Mouse (Mus musculus) urinary bladder, postnatal 14 days (tissue): ENCODE results near the gene Neurod2.
A peak's percentile ranks its signal among the peaks of the same experiment; 100 is the strongest.

Experiments used
- DNase-seq: peaks from one replicate; pipeline ENCODE4 v3.0.0; 2021; ENCODE audit warnings: low spot score

Gene Neurod2

DNA sequence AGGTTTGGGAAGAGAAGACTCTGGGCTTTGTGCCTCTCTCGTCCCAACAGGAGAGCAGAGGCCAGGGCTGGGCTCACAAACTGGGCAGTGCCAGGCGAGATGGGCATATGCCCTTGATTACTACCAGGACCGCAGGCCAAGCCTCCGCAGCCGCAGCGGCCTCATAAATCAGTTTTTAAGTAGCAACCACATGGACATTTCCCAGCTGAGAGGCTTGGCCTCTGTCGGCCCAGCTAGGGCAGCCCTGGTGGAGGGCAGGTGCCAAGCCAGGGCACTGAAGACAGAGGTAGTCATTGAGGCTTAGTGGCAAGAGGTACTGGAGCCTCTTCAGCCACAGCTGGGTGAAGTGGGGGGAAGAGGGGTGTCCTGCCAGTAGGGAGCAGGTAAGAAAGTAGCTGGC, 12.0 kb downstream of the Neurod2 start:
- DNase-seq, result no peak

DNA sequence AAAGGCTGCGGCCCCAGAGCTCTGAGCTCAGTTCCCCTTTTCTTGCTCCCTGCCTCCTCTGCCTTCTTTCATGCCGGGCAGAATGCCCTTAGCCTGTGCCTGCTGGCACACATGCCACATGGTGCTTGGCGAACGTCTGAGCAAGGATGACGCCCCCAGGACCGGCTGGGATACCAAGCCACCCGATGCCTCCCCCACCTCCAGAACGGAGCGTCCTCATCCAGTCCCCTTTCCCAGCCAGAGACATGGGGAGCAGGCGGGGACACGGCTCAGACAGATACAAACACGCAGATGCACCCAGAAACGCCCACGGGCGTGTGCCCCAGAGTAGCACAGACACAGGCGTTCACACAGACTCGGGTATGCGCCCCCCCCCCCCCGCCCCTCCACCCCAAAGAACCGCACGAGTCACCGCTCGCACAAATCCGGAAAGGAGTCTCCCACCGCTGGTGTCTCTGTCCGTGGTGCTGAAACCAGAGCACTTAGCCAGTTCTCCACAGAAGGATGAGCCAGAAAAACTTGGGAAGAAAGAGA, 15.6 kb downstream of the Neurod2 start:
- DNase-seq, result peak; percentile 70

DNA sequence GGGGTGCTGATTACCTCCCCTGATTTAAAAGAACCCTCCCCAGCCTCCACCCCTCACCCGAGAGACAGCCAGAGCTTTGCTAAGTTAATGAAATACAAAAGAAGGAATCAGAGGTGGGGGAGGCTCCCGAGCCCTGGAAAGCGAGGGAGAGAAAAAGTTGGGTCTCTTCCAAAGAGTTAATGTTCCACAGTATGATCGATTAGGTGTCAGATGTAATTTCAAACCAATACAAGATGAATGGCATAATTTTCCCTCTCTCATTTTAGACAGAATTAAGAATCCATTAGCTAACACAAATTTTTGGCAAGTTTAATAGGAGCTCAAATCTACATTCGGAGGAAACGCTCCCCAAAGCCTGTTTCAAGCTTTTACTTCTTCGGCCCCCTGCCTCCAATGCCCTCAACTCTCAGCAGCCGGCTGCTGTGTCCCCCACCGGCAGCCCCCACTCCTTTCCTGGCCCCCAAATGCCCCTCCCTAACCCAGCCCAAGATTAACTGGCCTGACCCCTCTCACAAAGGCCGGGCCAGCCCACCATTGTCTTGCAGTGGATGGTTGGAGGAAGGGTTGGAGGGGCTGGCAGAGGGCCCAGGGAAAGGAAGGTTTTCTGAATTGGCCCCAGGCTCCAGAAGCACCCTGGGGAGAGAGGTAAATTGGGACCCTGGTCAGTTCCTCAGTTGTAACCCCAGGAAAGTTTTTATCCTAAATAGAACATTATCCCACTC, 30.8 kb downstream of the Neurod2 start:
- DNase-seq, result no peak

DNA sequence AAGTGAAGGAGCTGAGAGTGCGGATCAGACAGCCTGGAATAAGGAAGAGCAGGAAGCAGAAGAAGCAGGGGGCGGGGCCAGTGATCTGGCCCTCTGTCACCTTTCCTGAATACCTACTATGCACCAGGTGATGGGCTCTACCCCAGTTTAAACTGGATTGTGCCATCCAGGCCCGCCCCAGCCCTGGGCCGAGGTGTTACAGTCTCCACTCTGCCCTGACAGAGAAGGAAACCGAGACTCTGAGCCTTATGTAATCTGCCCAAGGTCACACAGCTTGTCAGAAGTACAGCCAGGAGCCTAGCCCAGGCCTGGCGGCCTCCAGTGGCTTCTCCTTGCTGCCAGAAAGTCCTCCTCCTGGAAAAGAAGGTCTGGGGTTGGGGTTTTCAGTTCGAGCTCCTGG, 31.7 kb downstream of the Neurod2 start:
- no peak for DNase-seq

DNA sequence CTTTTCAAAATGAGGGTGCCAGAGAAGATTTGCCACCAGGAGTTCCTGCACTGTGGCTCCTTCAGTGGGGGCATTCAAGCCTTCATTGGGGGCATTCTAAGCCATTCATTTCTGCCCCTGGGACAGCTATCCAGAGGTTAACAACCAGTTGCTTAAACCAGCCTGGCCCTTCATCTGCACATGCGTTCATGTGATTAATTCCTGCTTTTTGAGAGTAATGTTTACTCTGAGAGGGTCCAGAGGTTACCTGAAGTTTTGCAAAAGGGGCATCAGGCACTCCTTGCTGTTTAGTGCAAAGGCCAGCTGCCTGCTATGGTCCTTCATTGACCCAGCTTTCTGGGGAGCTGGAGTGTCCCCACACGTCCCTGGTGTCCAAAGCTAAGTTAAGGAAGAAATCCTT, 32.5 kb downstream of the Neurod2 start:
- DNase-seq, result no peak

DNA sequence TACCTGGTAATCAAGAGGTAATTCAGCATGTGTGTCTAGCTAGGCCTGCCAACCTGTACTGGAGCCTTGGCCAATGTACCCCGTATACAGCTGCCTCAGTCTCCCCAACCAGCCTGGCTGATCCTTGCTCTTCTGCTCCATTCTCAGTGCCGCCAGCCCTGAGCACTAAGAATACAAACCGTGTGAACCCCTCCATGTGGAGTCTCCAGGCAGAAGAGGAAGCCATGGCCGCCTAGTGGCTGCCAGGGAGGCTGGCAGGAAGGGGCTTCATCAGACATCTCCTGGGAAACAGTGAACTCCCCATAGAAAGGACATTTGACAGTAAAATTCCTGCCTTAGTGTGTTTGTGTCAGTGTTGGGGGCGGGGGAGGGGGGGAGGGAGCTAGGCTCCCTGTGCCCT, 33.2 kb downstream of the Neurod2 start:
- DNase-seq, result no peak

DNA sequence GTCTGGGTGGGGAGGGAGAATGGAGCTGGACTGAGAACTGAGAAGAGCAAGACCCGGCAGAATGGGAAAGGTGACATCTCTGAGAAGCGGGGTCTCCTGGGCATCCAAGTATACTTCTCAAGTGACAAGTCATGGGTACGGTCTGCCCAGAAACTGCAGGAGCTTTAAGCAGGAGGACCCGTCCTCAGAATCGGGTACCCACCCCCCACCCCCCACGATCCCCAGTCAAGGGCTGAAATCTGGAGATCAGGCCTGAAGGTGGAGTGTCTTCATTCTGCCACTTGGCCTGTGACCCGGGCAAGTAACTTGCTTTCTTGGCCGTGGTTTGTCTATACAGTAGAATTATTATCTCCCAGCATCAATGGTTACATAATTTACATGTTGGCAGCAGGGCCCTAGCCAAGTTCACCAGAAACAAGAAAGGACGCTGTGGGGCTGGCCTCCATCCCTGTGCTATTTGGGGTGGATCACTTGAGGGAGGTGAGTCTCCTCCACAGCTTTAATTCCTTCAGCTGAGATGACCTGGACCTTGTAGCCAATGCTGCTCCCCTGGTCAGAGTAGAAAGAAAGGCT, 34.3 kb downstream of the Neurod2 start:
- DNase-seq, result no peak

DNA sequence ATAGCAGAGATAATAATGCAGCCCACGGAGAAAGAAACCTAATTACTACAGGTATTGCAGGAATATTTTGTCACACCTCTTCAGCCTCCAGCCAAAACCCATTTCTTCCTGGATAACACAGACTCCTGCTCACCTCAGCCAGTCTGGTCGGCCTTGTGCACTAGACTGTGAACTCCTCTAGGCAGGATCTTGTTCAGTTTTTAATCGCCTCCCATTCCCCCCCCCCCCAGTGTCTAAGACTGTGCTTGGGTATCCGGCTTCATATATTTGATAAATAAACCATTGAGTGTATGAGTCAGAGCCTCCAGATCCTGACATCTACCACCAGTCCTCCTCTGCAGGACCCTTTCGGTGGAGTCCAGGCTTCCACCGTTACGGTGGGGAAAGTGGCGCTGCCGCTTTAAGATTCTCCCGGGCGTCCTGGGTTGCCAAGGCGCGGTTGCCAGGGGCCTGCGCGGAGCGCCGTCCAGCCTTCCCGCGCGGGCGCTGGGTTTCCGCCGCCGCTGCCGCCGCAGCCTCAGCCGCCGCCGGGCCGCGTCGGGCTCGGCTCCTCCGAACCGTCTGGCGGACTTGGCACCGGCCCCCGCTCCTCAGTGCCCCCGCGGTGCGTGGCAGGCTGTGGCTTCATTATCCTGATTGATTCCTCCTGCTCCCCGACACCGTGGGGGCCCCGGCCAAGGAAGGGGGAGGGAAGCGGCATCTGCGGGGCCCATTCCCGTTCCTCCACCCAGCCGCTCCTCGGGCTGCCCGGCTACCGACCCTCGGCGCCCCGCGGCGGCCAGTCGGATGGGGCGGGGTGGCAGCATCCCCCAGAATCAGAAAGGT, 35.0 kb downstream of the Neurod2 start:
- DNase-seq, result peak; percentile 62

DNA sequence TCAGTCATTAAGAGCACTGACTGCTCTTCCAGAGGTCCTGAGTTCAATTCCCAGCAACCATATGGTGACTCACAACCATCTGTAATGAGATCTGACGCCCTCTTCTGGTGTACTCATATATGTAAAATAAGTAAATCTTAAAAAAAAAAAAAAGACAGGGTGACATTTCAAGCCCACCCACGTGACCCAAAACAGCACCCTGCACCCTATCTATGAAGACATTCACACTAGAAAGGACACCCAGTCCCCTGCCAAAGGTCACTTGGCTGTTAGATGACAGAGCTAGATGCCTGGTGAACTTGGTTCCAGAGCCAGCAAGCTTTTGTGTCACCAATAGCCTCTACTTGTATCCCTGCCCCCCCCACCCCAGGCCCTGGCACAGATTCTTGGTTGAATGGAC, 36.4 kb downstream of the Neurod2 start:
- DNase-seq, result no peak

DNA sequence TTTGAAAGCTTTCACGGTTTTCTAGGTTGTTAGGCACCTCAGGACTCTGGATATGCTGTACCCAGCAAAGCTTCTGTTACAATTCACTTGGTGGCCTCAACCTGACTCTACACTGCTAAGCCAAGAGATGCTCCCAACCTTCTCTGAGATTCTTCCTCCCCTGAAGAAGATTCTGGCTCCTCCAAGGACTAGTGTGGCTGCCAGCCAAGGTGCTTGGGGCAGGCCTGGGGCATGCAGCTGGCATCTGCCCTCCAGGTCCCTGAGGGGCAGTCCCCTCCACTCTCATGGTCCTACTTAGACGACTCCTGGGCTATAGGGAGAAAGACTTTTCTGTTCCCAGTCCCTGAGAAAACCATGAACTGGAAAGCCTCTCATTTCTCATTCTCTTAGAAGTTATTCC, 38.5 kb downstream of the Neurod2 start:
- no peak for DNase-seq

DNA sequence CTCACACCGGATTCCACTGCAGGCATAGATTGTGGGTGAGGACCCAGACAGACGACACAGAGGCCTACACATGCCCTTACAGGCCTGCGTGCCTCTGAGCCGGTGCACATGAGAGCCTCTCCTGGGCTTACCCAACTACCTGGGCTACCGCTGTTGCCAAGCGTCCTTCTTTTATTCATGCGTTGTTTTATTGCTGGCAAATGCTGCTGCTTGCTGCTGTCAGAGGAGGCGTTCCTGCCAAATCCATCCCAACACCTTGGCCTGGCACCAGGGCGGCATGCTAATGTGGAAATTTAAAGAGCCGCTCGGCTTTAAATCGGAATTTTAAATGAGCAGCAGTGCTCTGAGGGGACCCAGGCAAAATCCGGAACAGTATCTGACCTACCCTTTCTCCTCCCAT, 39.6 kb downstream of the Neurod2 start:
- DNase-seq, result no peak

DNA sequence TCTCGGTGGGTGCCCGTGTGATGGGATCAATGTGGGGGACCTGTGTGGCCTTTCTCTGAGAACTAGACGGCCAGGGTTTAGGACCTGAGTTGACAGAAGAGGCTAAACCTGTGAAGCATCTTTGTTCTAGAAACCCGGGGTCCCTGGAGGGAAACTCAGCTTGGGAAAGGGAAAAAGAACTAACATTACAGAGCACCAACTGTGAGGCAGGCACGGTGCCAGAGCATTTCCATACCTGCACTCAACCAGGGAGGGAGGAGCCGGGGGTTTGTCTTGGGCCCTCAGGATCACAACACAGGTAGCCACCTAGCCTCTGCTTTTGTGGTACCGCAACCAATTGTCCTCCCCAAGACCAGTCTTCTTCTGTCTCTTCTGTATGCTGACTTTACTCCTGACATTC, 41.5 kb downstream of the Neurod2 start:
- no peak for DNase-seq

DNA sequence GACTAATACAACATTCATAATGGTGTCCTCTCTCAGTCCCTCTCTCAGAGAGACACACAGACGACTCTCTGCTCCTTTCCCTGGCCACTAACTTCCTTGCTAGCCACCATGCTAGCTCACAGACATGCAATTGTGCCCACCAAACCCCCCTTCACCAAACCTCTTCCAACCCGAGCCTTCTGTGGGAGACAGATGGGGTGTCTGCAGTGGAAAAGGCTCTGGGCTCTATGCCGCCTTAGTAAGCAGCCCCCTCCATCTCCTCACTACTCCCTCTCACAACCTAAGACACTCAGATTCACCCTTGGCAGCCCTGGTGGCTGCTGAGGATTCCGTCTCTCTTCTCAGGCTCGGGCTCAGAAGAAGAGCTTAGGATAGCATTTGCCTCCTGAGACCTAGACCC, 41.9 kb downstream of the Neurod2 start:
- DNase-seq, result no peak

DNA sequence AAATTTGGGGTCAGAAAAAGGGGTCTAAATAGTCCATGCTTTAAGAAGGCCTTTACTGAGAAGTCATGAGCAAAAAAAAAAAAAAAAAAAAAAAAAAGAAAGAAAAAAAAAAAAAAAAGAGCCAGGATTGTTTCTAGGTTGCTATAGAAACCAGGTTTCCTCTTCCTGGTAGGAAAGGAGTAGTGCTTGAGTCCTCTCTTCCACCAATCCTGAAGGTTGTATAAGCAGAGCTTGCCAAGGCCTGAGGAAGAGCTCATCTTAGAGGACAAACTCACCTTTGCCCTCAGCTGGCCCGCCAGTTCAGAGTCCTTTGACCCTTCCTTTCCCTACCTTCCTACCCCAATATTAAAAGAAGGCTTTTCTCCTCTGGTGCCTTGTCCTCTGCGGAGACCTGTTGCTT, 44.1 kb downstream of the Neurod2 start:
- DNase-seq, result no peak

DNA sequence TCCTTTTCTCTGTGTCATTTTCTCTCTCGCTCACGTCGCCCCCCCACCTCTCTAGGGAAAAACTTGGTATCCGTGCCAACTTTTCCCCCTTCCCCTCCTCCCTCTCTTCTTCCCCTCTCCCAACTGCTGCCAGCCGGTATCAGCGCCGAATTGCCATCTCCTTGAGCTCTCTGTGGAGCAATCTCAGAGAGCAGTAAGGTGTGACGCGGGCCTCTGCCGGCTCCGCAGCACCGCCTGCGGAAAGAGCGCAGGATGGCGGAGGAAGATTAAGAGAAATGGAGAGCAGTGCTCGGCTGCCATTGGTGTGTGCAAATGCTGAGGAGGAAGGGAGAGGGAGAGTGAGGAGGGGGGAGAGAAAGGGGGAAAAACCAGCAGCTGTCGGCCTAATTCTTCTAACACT, 45.2 kb downstream of the Neurod2 start:
- DNase-seq, result no peak

DNA sequence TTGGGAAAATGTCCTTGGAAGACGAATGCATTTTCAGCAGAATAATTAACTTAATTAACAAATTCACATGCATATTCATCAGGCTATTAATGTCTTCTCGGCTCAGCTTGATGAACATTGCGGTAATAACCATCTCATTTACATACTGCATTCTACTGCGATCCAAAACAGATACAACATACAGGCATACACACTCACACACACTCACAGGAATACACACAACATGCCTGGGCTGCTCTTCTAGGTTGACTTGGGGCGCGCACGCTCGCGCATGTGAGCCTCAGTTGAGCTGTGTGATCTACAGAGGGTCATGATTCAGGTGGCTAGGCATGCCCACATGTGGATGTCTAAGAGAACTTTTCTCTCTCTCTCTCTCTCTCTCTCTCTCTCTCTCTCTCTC, 45.7 kb downstream of the Neurod2 start:
- DNase-seq, result no peak
